Mouse (Mus musculus) central nervous system, embryonic 18 days (tissue): Measurements from ENCODE around the gene Pemt. TPM values are rescaled to one million over a fixed set of nuclear protein-coding genes. Genes with fewer than 3 reads are reported as not detected.

Source experiments
- polyA plus RNA-seq: library from polyadenylated mRNA; depleted of rRNA; stranded (reverse); fragments of >200 nt; gene quantifications from 2 replicates; pipeline ENCODE4 v1.2.3, GENCODE M21; 2012; rRNA removed

The Pemt gene
- 8.8 and 8.9 TPM in 2 replicates for polyA plus RNA-seq

GRCm38 (mm10) chr11:60046058-60046735 lies at the start of gene Pemt:
Gene Pemt, minus strand, starts transcription at chr11:60046489.

GRCm38 (mm10) chr11:59964818-59965217 lies 81.5 kb downstream of the Pemt start, which contains the start of gene Rasd1:
Gene Rasd1, minus strand, starts transcription at chr11:59964944.

GRCm38 (mm10) chr11:59947752-59948400 lies 98.4 kb downstream of the Pemt start, which contains the start of gene Med9:
Gene Med9, plus strand, starts transcription at chr11:59948206.

Other genes starting within 250 kb of the Pemt start
- 49.5 and 54.0 TPM in 2 replicates for gene Flcn, start 236.5 kb downstream of the Pemt start, polyA plus RNA-seq
- gene Nt5m, start 207.0 kb downstream of the Pemt start, polyA plus RNA-seq = 59.8 and 61.8 TPM in 2 replicates
- gene Cops3, start 206.7 kb downstream of the Pemt start, polyA plus RNA-seq = 56.4 and 59.0 TPM in 2 replicates
- 21.7 and 22.0 TPM in 2 replicates for gene Med9, start 98.3 kb downstream of the Pemt start, polyA plus RNA-seq
- 1.2 and 1.3 TPM in 2 replicates for gene Rasd1, start 81.5 kb downstream of the Pemt start, polyA plus RNA-seq
- 49.4 and 52.9 TPM in 2 replicates for gene Rai1, start 58.5 kb upstream of the Pemt start, polyA plus RNA-seq
- gene Srebf1, start 176.1 kb upstream of the Pemt start, polyA plus RNA-seq = 48.3 and 52.1 TPM in 2 replicates